Mouse (Mus musculus) intestine, postnatal 0 days (tissue): ENCODE data around the gene Krtap29-1. TPM values are rescaled to one million over a fixed set of nuclear protein-coding genes. Genes with fewer than 3 reads are reported as not detected.

Experiments used
- ATAC-seq: fragments of 200-750 bp; cut with Nextera tagmentation; 2 replicates; pipeline ENCODE4 v1.8.0; 2017; ENCODE audit warnings: mild to moderate bottlenecking, moderate TSS enrichment, moderate library complexity
- H3K27ac ChIP-seq: fragments of 300-500 bp; sonication (generic); 2 replicates; pipeline ENCODE4 v1.5.1; 2014; ENCODE audit warnings: mild to moderate bottlenecking, low read depth, low read length, moderate library complexity
- H3K27me3 ChIP-seq: fragments of 300-500 bp; sonication (generic); replicated peaks from 2 replicates; pipeline ENCODE4 v1.6.1; 2014; ENCODE audit warnings: low read length, mixed read lengths; ENCODE audit not compliant: control insufficient read depth, insufficient read depth
- H3K36me3 ChIP-seq: fragments of 300-500 bp; sonication (generic); 2 replicates; pipeline ENCODE4 v1.6.1; 2014; ENCODE audit warnings: mild to moderate bottlenecking, moderate library complexity; ENCODE audit not compliant: control insufficient read depth, insufficient read depth
- H3K4me1 ChIP-seq: fragments of 300-500 bp; sonication (generic); replicated peaks from 2 replicates; pipeline ENCODE4 v1.6.1; 2014; ENCODE audit warnings: antibody characterized with exemption, low read length, mixed read lengths; ENCODE audit not compliant: control insufficient read depth, insufficient read depth
- H3K4me2 ChIP-seq: fragments of 300-500 bp; sonication (generic); replicated peaks from 2 replicates; pipeline ENCODE4 v1.6.1; 2014; ENCODE audit warnings: low read depth, mild to moderate bottlenecking, moderate library complexity
- H3K4me3 ChIP-seq: fragments of 300-500 bp; sonication (generic); 2 replicates; pipeline ENCODE4 v1.5.1; 2014; ENCODE audit warnings: low read depth, low read length
- H3K9ac ChIP-seq: fragments of 300-500 bp; sonication (generic); 2 replicates; pipeline ENCODE4 v1.6.1; 2014; ENCODE audit warnings: mild to moderate bottlenecking, low read depth, low read length
- H3K9me3 ChIP-seq: fragments of 300-500 bp; sonication (generic); 2 replicates; pipeline ENCODE4 v1.6.1; 2016; ENCODE audit warnings: mixed run types; ENCODE audit not compliant: control insufficient read depth
- CTCF ChIP-seq: sonication (generic); IDR thresholded peaks from 2 replicates; pipeline ENCODE4 v1.5.1; 2016; ENCODE audit warnings: low read depth, mild to moderate bottlenecking, control low read depth, antibody characterized with exemption, moderate library complexity
- WGBS: fragments of 180-500 bp; shearing (Covaris S2); extraction: QIAGEN DNeasy Blood & Tissue Kit; methylation state at CpG from one replicate; pipeline ENCODE4 v1.1.7; 2014; 5-methylcytosine and 5-hydroxymethylcytosine counted together
- polyA plus RNA-seq: library from polyadenylated mRNA; unstranded; fragments of >200 nt; fragmentation: Nextera tagmentation; extraction: Ambion mirVana; gene quantifications from 2 replicates; pipeline ENCODE4 v1.2.1, GENCODE M21; 2015

The Krtap29-1 gene
- polyA plus RNA-seq, 1 experiment from 2014 or later: not detected

DNA sequence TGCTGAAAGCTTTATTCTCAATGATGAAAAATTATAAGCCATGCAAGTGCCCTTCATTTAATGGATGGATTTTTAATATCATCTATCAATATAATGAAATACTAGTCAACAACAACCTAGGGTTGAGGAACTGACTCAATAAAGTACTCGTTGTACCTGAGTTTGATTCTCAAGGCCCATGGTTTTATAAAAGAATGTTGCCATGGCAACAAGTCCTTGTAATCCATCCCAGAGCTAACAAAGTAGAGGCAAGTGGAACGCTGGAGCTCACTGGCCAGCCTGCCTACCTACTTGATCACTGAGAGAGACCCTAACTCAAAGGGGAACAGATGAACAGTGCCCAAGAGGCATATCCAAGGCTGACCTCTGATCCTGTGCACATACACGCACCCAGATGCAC lies 11.7 kb upstream of the Krtap29-1 start:
- H3K4me1 ChIP-seq: no peaks in the 10 kb centered on the region
- H3K9ac ChIP-seq: no peak overlapping the region
- H3K36me3 ChIP-seq: no peaks in the 10 kb centered on the region
- no peak for TF ChIP-seq CTCF
- 73% methylated on average over 3 of the region's 3 CpGs for WGBS
- H3K4me3 ChIP-seq: no peak overlapping the region
- H3K4me2 ChIP-seq: no peak overlapping the region
- peaks cover 9% of the 10 kb centered on the region; the same call in 1 of the 2 replicates for H3K27me3 ChIP-seq
- no peak for ATAC-seq
- no peak overlapping the region for H3K27ac ChIP-seq
- no peaks in the 10 kb centered on the region for H3K9me3 ChIP-seq

DNA sequence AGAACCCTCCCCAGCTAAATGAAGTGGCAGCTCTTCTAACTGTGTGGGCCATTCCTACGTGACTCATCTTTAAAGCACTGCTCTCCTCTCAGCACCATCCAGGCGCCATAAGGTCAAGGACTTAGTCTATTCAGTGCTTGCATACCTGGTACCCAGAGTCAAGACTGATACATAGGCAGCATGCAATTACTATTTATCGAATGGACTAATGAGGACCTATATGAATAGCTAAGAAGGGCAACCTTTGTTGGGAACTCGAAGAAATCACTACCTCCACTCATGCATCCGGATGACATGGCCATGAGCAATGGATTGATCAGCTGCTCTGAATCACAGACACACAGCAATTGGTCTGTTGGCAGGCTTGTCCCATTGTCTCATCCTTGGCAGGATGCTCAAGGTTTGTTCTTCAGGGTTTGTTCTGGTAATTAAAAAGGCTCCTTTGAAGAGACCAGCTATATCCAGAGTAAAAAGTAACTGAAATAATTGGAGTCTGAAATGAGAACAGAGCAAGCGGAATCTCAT lies 11.1 kb upstream of the Krtap29-1 start:
- no peak for TF ChIP-seq CTCF
- Histone ChIP-seq H3K9ac (no peak overlapping the region), H3K9me3 (no peaks in the 10 kb centered on the region), H3K27ac (no peak overlapping the region), H3K4me1 (no peaks in the 10 kb centered on the region), H3K27me3 (peaks cover 9% of the 10 kb centered on the region; the same call in 1 of the 2 replicates), H3K4me3 (no peak overlapping the region), H3K4me2 (no peak overlapping the region), H3K36me3 (no peaks in the 10 kb centered on the region)
- WGBS: 82% methylated on average over 6 of the region's 6 CpGs
- ATAC-seq: no peak

DNA sequence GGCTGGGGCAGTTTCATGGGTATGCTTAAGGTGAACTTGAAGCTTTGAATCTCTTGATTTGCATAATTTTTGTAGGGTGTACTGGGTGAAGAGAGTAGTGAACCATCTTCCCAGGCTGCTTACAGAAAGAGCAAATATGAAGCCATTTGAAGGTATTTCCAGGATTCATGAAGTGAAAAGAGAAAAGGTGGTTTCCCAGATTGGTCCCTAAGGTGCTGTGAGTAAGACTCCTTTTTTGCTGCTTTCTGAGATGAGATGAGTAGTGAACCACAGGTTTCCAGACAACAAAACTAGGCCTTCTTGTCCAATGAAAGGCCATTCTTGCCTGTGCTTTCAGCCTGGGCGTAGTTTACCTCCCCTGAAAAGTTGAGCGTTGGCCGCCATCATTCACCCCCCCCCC lies 9.7 kb upstream of the Krtap29-1 start:
- 89% methylated on average over 3 of the region's 3 CpGs for WGBS
- ATAC-seq: no peak
- no peak overlapping the region for H3K27ac ChIP-seq
- H3K9ac ChIP-seq: no peak overlapping the region
- H3K36me3 ChIP-seq: no peaks in the 10 kb centered on the region
- peaks cover 9% of the 10 kb centered on the region; the same call in 1 of the 2 replicates for H3K27me3 ChIP-seq
- no peaks in the 10 kb centered on the region for H3K4me1 ChIP-seq
- H3K4me2 ChIP-seq: no peak overlapping the region
- H3K9me3 ChIP-seq: no peaks in the 10 kb centered on the region
- no peak overlapping the region for H3K4me3 ChIP-seq
- TF ChIP-seq CTCF: no peak

DNA sequence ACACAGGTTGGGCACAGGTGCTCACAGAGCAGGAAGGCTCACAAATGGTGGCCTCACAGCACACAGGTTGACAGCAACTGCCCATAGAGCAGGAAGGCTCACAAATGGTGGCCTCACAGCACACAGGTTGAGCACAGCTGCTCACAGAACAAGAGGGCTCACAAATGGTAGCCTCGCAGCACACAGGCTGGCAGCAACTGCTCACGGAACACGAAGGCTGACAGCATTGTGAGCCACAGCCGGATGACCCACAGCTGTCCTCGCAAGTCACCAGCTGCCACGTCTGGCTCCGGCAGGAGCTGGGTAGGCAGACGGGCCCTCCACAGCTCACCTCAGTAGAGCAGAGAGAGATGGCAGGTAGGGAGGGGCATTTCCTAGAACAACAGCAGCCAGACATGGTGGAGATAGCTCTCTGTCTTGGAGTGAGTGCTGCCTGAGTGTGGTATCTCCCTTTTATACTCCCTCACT lies 7.4 kb upstream of the Krtap29-1 start, which contains the start of gene Krtap16-1:
Krtap16-1 (minus strand) TSS at position 418 of the 468 bp plus-strand sequence.
- H3K4me3 ChIP-seq: no peak within 1 kb of the TSS
- no peak for ATAC-seq
- no peaks in the 10 kb centered on the region for H3K4me1 ChIP-seq
- H3K27me3 ChIP-seq: no peaks in the 10 kb centered on the region
- H3K9ac ChIP-seq: no peak within 1 kb of the TSS
- H3K36me3 ChIP-seq: no peaks in the 10 kb centered on the region
- WGBS: 78% methylated on average over 8 of the region's 8 CpGs
- no peaks in the 10 kb centered on the region for H3K9me3 ChIP-seq
- no peak within 1 kb of the TSS for H3K27ac ChIP-seq
- no peak within 1 kb of the TSS for H3K4me2 ChIP-seq
- TF ChIP-seq CTCF: no peak

GRCm38 (mm10) chr11:99985291-99986092 lies 6.6 kb upstream of the Krtap29-1 start:
- H3K9me3 ChIP-seq: no peaks in the 10 kb centered on the region
- no peak overlapping the region for H3K4me2 ChIP-seq
- no peaks in the 10 kb centered on the region for H3K36me3 ChIP-seq
- no peak for TF ChIP-seq CTCF
- H3K27ac ChIP-seq: no peak overlapping the region
- 78% methylated on average over 20 of the region's 20 CpGs for WGBS
- no peaks in the 10 kb centered on the region for H3K27me3 ChIP-seq
- H3K9ac ChIP-seq: no peak overlapping the region
- ATAC-seq: no peak
- no peaks in the 10 kb centered on the region for H3K4me1 ChIP-seq
- no peak overlapping the region for H3K4me3 ChIP-seq

GRCm38 (mm10) chr11:99983442-99983841 lies 4.6 kb upstream of the Krtap29-1 start:
- Histone ChIP-seq H3K4me2 (no peak overlapping the region), H3K4me1 (no peaks in the 10 kb centered on the region), H3K9me3 (no peaks in the 10 kb centered on the region), H3K9ac (no peak overlapping the region), H3K36me3 (no peaks in the 10 kb centered on the region), H3K4me3 (no peak overlapping the region), H3K27ac (no peak overlapping the region), H3K27me3 (no peaks in the 10 kb centered on the region)
- TF ChIP-seq CTCF: no peak
- WGBS: 83% methylated on average over 1 of the region's 1 CpGs
- ATAC-seq: no peak
